Mouse (Mus musculus) C2C12 (cell line): ENCODE measurements around the gene Aars. TPM values are rescaled to one million over a fixed set of nuclear protein-coding genes. Genes with fewer than 3 reads are reported as not detected.
A peak's percentile ranks its signal among the peaks of the same experiment; 100 is the strongest.
"Not testable (repeated sequence)": the region's sequence is repeated elsewhere in the genome, so short reads cannot be mapped to it uniquely, and the experiment has no call there.

Experiments used
- H3K27me3 ChIP-seq: one replicate; pipeline ENCODE4 v1.6.1; 2011; ENCODE audit not compliant: control insufficient read depth, insufficient read depth, insufficient read length
- H3K36me3 ChIP-seq: one replicate; pipeline ENCODE4 v1.6.1; 2011; ENCODE audit not compliant: control insufficient read depth, insufficient read depth
- H3K4me3 ChIP-seq: one replicate; pipeline ENCODE4 v1.5.1; 2011; ENCODE audit warnings: mild to moderate bottlenecking, control low read depth; ENCODE audit not compliant: poor library complexity, insufficient read depth, severe bottlenecking
- H3K79me2 ChIP-seq: one replicate; pipeline ENCODE4 v1.6.1; 2011; ENCODE audit not compliant: control insufficient read depth, insufficient read depth
- H3K79me3 ChIP-seq: one replicate; pipeline ENCODE4 v1.6.1; 2011; ENCODE audit warnings: low read depth, control low read depth
- H3ac ChIP-seq: one replicate; pipeline ENCODE3; 2011; ENCODE audit warnings: low read depth; ENCODE audit not compliant: control insufficient read depth, insufficient read length
- CEBPB ChIP-seq: IDR thresholded peaks from one replicate; pipeline ENCODE4 v1.6.1; 2011; ENCODE audit warnings: low read depth, mild to moderate bottlenecking, control low read depth, moderate library complexity
- CTCF ChIP-seq: IDR thresholded peaks from one replicate; pipeline ENCODE4 v1.5.1; 2011; ENCODE audit not compliant: control insufficient read depth, insufficient read depth, insufficient read length
- FOSL1 ChIP-seq: IDR thresholded peaks from one replicate; pipeline ENCODE4 v1.8.0; 2011; ENCODE audit warnings: mild to moderate bottlenecking, low read length; ENCODE audit not compliant: poor library complexity, insufficient read depth, severe bottlenecking
- MAX ChIP-seq: IDR thresholded peaks from one replicate; pipeline ENCODE4 v1.6.1; 2011; ENCODE audit warnings: mild to moderate bottlenecking, control low read depth
- MYOD1 ChIP-seq: IDR thresholded peaks from one replicate; pipeline ENCODE4 v1.6.1; 2011; ENCODE audit warnings: low read depth; ENCODE audit not compliant: control insufficient read depth, insufficient read length
- MYOG ChIP-seq: IDR thresholded peaks from one replicate; pipeline ENCODE4 v1.6.1; 2011; ENCODE audit not compliant: control insufficient read depth, insufficient read length; ENCODE audit errors: extremely low read depth
- USF1 ChIP-seq: IDR thresholded peaks from one replicate; pipeline ENCODE4 v1.6.1; 2011; ENCODE audit warnings: low read depth, mild to moderate bottlenecking, control low read depth, moderate library complexity
- polyA plus RNA-seq: library from polyadenylated mRNA; unstranded; fragments of >200 nt; fragmentation: generic; extraction: Trizol; gene quantifications from one replicate; pipeline ENCODE4 v1.2.1, GENCODE M21; 2012; ENCODE audit warnings: missing spikeins

Gene Aars
- polyA plus RNA-seq, 1 experiment = 152 TPM

DNA sequence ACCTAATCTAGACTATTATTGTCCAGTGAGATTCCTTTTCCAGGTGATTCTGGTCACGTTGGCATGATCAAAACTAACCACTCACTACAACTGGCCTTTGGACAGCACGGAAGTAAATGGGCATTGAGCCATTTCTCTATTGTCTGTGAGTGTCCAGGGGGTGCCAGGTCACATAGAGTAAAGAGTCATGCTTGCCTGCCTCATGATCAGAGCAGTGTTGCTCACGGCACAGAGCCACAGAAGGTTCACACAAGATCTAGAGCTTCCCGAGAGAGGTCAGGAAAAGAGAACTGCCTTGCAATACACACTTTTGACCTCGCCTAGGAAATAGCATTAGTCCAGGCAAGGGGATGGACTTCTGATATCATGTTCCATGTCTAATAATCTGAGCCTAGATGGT lies 46.5 kb downstream of the Aars start:
- Histone ChIP-seq H3K36me3 (no peaks in the 10 kb centered on the region), H3K4me3 (no peak overlapping the region)

GRCm38 (mm10) chr8:111079861-111080271 lies 46.9 kb downstream of the Aars start:
- H3K4me3 ChIP-seq = no peak overlapping the region
- H3K79me2 ChIP-seq = no peaks in the 10 kb centered on the region
- H3ac ChIP-seq = no peak overlapping the region
- peak; percentile 7 for TF ChIP-seq CTCF
- no peak for TF ChIP-seq MYOG
- H3K36me3 ChIP-seq = no peaks in the 10 kb centered on the region
- H3K79me3 ChIP-seq = no peaks in the 10 kb centered on the region
- H3K27me3 ChIP-seq = peaks cover 8% of the 10 kb centered on the region

More for the DNA sequence above, 46.5 kb downstream of the Aars start:
- Histone ChIP-seq H3K27me3 (peaks cover 9% of the 10 kb centered on the region), H3K79me2 (no peaks in the 10 kb centered on the region), H3K79me3 (no peaks in the 10 kb centered on the region), H3ac (no peak overlapping the region)
- TF ChIP-seq USF1 = no peak
- TF ChIP-seq FOSL1 = no peak
- TF ChIP-seq MAX = no peak
- no peak for TF ChIP-seq MYOG
- TF ChIP-seq MYOD1 = no peak
- no peak for TF ChIP-seq CTCF
- TF ChIP-seq CEBPB = no peak

GRCm38 (mm10) chr8:111081580-111082258 lies 48.8 kb downstream of the Aars start:
- no peaks in the 10 kb centered on the region for H3K36me3 ChIP-seq

DNA sequence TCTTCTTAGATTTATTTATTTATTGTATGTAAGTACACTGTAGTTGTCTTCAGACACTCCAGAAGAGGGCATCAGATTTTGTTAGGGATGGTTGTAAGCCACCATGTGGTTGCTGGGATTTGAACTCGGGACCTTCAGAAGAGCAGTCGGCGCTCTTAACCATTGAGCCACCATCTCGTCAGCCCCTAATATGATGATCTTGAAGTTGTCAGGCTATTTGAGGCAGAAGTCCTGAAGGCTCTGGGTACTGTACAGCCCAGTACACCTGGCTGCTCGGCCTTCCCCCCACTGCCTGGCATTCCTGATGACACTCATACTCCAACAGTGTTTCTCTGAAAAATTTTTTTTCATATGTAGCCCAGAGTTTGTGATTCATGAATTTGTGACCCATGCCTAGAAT lies 51.0 kb downstream of the Aars start:
- not testable (repeated sequence) for H3K36me3 ChIP-seq, H3K79me3 ChIP-seq, H3K4me3 ChIP-seq, H3K79me2 ChIP-seq, H3ac ChIP-seq, H3K27me3 ChIP-seq

More at GRCm38 (mm10) chr8:111081580-111082258, 48.8 kb downstream of the Aars start:
- Histone ChIP-seq H3K27me3 (no peaks in the 10 kb centered on the region), H3K79me3 (no peaks in the 10 kb centered on the region), H3K4me3 (no peak overlapping the region), H3ac (no peak overlapping the region), H3K79me2 (no peaks in the 10 kb centered on the region)
- no peak for TF ChIP-seq MAX
- no peak for TF ChIP-seq MYOG
- TF ChIP-seq MYOD1 = no peak
- no peak for TF ChIP-seq CTCF
- no peak for TF ChIP-seq CEBPB
- no peak for TF ChIP-seq FOSL1
- no peak for TF ChIP-seq USF1

GRCm38 (mm10) chr8:111090126-111090525 lies 57.2 kb downstream of the Aars start:
- peak; percentile 65 for TF ChIP-seq CTCF
- no peak for TF ChIP-seq MAX
- no peak overlapping the region for H3ac ChIP-seq

DNA sequence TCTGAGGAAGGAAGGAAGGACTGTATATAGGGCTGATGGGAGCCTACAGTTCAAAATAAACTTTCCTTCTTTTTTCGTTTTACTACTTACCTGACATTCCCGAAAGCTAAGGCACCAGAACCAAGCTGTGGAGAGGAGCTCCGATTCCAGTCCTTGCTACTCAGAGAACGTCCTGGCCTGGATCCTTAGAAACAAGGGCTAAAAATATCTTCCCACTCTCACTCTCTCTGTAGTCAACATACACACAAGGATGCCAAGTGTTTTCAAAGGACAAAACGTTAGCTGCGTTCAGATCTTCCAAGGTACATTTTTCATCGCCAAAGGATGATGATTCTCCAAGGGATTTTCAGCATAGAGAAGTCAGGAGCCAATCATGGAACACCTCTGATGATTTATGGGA lies 58.8 kb downstream of the Aars start:
- TF ChIP-seq CEBPB (no peak), CTCF (no peak), MYOD1 (no peak), USF1 (no peak), FOSL1 (no peak)
- Histone ChIP-seq H3K36me3 (no peaks in the 10 kb centered on the region), H3K27me3 (no peaks in the 10 kb centered on the region), H3K4me3 (no peak overlapping the region), H3K79me2 (peaks cover 9% of the 10 kb centered on the region), H3K79me3 (no peaks in the 10 kb centered on the region), H3ac (no peak overlapping the region)

More at GRCm38 (mm10) chr8:111090126-111090525, 57.2 kb downstream of the Aars start:
- Histone ChIP-seq H3K79me2 (no peaks in the 10 kb centered on the region), H3K79me3 (no peaks in the 10 kb centered on the region), H3K36me3 (no peaks in the 10 kb centered on the region), H3K27me3 (no peaks in the 10 kb centered on the region), H3K4me3 (no peak overlapping the region)

DNA sequence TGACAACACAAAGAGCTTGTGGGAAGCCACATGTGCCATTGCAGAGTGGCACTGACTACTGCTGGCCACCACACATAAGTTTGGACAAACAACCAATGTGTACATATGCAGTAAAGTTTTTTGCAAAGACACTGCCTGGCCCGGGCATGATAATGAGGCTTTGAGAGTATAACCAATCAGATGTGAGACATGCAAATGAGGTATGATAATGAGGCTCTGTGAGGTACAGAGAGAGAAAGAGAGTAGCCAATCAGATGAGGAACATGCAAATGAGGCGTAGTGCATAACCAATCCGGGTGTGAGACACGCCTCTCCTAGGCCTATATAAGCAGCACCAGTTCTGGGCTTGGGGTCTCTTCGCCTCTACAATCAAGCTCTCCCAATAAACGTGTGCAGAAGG lies 59.4 kb downstream of the Aars start, which contains the start of gene Clec18a:
Gene Clec18a (minus strand): TSS at position 101 of the 400 bp plus-strand sequence.
- H3K4me3 ChIP-seq, H3K79me3 ChIP-seq, H3ac ChIP-seq, H3K27me3 ChIP-seq, H3K79me2 ChIP-seq, H3K36me3 ChIP-seq: not testable (repeated sequence)
